15 mouse cellular contexts compared by ENCODE assay signal in the genomic region with DNA sequence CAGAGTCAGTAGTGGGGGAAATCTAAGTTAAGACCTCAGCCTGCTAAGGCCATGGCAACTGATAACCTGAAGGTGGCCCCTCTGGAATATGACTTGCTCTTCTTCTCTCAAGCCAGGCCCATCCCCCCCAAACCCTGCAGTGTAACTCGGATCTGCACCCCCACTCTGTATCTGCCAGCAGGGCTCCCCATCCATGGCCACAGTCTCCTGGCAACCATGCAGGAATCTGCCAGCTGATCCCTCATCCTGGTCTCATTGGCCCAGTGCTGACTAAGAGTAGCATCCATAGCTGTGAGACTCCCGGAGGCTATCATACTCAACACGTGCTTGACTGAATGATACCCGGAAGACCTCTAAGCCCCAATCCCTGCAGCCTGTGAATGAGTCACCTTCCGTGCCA. TPM values are rescaled to one million over a fixed set of nuclear protein-coding genes. Genes with fewer than 3 reads are reported as not detected.
DNase-seq lines count a peak whose midpoint lies in the region; ATAC-seq lines count a peak whose summit lies in the region.
"Had no signal": no experiment of that assay in that cellular context is flagged by ENCODE, and none has a peak within 500 bp of the region (broad histone marks: within the 10 kb centered on the region; RNA-seq: fewer than 3 reads in every experiment).

No protein-coding gene starts in this region.

- intact Hi-C loops in heart, postnatal 25 days (cut with DNase I): no loop called here

- H3K27me3 ChIP-seq in hindbrain, embryonic 14.5 days (ENCODE audit: control insufficient read depth, insufficient read depth, low read length): no peaks in the 10 kb centered on the region
- H3K27me3 ChIP-seq in neural tube, embryonic 13.5 days: no peaks in the 10 kb centered on the region

- no peak overlapping the region for H3K27ac ChIP-seq in hindbrain, embryonic 14.5 days
- H3K27ac ChIP-seq in neural tube, embryonic 13.5 days (replicated peaks): no peak overlapping the region; the same call in 1 of the 2 replicates

- no peak for DNase-seq in frontal cortex, postnatal 25 days (ENCODE audit: low spot score in 2 of 2)
- no peak for DNase-seq in hindbrain, embryonic 14.5 days (ENCODE audit: low spot score)
- DNase-seq in layer of hippocampus, postnatal 14 days (ENCODE audit: low spot score in 2 of 2): peak; percentile 45 to 51
- DNase-seq in urinary bladder, postnatal 10 days (ENCODE audit: low spot score): no peak
- no peak for DNase-seq in embryo, embryonic 11 days
- no peak for DNase-seq in heart, postnatal 25 days (ENCODE audit: low spot score)
- DNase-seq: adrenal gland, postnatal 36 days; heart, adult 11 months; heart, postnatal 10 days; lung, adult 2 months had no signal

- no peaks in the 10 kb centered on the region for H3K36me3 ChIP-seq in hindbrain, embryonic 14.5 days (replicated peaks; ENCODE audit: control insufficient read depth, insufficient read depth)
- H3K36me3 ChIP-seq in neural tube, embryonic 13.5 days: no peaks in the 10 kb centered on the region

- WGBS in hindbrain, embryonic 14.5 days: 34% methylated on average over 5 of the region's 5 CpGs
- 41% methylated on average over 5 of the region's 5 CpGs for WGBS in neural tube, embryonic 13.5 days

- peaks cover 13% of the 10 kb centered on the region for H3K4me1 ChIP-seq in hindbrain, embryonic 14.5 days (replicated peaks; ENCODE audit: control insufficient read depth, insufficient read depth, low read length)
- H3K4me1 ChIP-seq in neural tube, embryonic 13.5 days (replicated peaks): peaks cover 18% of the 10 kb centered on the region

- H3K4me2 ChIP-seq in hindbrain, embryonic 14.5 days (replicated peaks): no peak overlapping the region
- H3K4me2 ChIP-seq in neural tube, embryonic 13.5 days: no peak overlapping the region

- H3K9ac ChIP-seq in hindbrain, embryonic 14.5 days: no peak overlapping the region
- no peak overlapping the region for H3K9ac ChIP-seq in neural tube, embryonic 13.5 days

- no peak overlapping the region for H3K4me3 ChIP-seq in hindbrain, embryonic 14.5 days (replicated peaks; ENCODE audit: low read length)
- no peak overlapping the region for H3K4me3 ChIP-seq in neural tube, embryonic 13.5 days
- H3K4me3 ChIP-seq: megakaryocyte, embryonic 14.5 days had no signal

- ATAC-seq in frontal cortex, adult (ENCODE audit: low TSS enrichment): peak; percentile 42
- ATAC-seq in hindbrain, embryonic 14.5 days (ENCODE audit: low FRiP score): peak; percentile 81
- ATAC-seq in neural tube, embryonic 13.5 days (ENCODE audit: low read depth): peak; percentile 88

- H3K9me3 ChIP-seq in hindbrain, embryonic 14.5 days (ENCODE audit: control insufficient read depth, low read length): no peaks in the 10 kb centered on the region
- no peaks in the 10 kb centered on the region for H3K9me3 ChIP-seq in neural tube, embryonic 13.5 days
- H3K9me3 ChIP-seq: megakaryocyte, embryonic 14.5 days had no signal

RNA-seq across cellular contexts. Expression of a gene that starts 53.8 kb away (rescaled TPM):
- polyA plus RNA-seq in hindbrain, embryonic 14.5 days (2014; fragmentation: Nextera tagmentation; extraction: Ambion mirVana): 5.2 and 6.2 TPM in 2 replicates
- total RNA-seq in layer of hippocampus, postnatal 14 days (2021): 1 to 10 TPM; 5.8 to 7.6 TPM
- polyA plus RNA-seq in neural tube, embryonic 13.5 days (2015; fragmentation: Nextera tagmentation; extraction: Ambion mirVana): 5.2 and 5.4 TPM in 2 replicates
- 10 to 100 TPM; 19.1 to 20.0 TPM for total RNA-seq in heart, postnatal 25 days (2021)

RNA-seq across cellular contexts. Expression of a gene that starts 54.2 kb away (rescaled TPM):
- 1.2 and 2.8 TPM in 2 replicates for polyA plus RNA-seq in hindbrain, embryonic 14.5 days (2014; fragmentation: Nextera tagmentation; extraction: Ambion mirVana)
- 10 to 100 TPM; 57.3 to 60.2 TPM for total RNA-seq in layer of hippocampus, postnatal 14 days (2021)
- polyA plus RNA-seq in neural tube, embryonic 13.5 days (2015; fragmentation: Nextera tagmentation; extraction: Ambion mirVana): 0.87 and 1.4 TPM in 2 replicates
- under 1 TPM; 0.73 to 0.99 TPM for total RNA-seq in heart, postnatal 25 days (2021)
- total RNA-seq: CH12.LX had no signal
- polyA plus RNA-seq: kidney, embryonic 14.5 days had no signal

Comparison
In these comparisons a context has a peak if more than half of its experiments do, and no peak if none do; other contexts are left out.
1. DNase-seq: peak in layer of hippocampus, postnatal 14 days (2 of 2); none in frontal cortex, postnatal 25 days (0 of 2), hindbrain, embryonic 14.5 days (single experiment), urinary bladder, postnatal 10 days (single experiment), embryo, embryonic 11 days (single experiment) and heart, postnatal 25 days (single experiment).
2. RNA of a gene that starts 54.2 kb away (total RNA-seq): 57.3 to 60.2 TPM in layer of hippocampus, postnatal 14 days; 0.73 to 0.99 TPM in heart, postnatal 25 days; every median in the first group is over 10 times any median in the second.
3. Peak in every context shown above with its lines, with median percentiles within 50 percentile points of each other: ATAC-seq.